In genomic region chr9:41999498-42000473, GRCm38 (mm10) we compare ENCODE assay signal across 9 mouse cellular contexts.
A peak's percentile ranks its signal among the peaks of the same experiment; 100 is the strongest.
DNase-seq lines count a peak whose midpoint lies in the region; ATAC-seq and TF ChIP-seq lines count a peak whose summit lies in the region.
"Had no signal": no experiment of that assay in that cellular context is flagged by ENCODE, and none has a peak within 500 bp of the region (broad histone marks: within the 10 kb centered on the region; RNA-seq: fewer than 3 reads in every experiment).

No protein-coding gene starts in this region.

- DNase-seq in right cerebral cortex, adult 2 months (ENCODE audit: low spot score in 2 of 2) = peak; percentile 47 to 57
- DNase-seq in right cerebral cortex, postnatal 36 days (ENCODE audit: low spot score in 2 of 2) = no peak
- DNase-seq in R1 (ENCODE audit: low read depth, low spot score) = peak; percentile 70
- DNase-seq in cerebellum, postnatal 25 days = peak; percentile 67 to 71
- peak; percentile 38 for DNase-seq in heart, postnatal 4 days
- DNase-seq in limb, embryonic 14.5 days (ENCODE audit: low spot score) = peak; percentile 76
- DNase-seq in urinary bladder, postnatal 4 days (ENCODE audit: low spot score in 2 of 2) = no peak

- WGBS in limb, embryonic 14.5 days = 66% methylated on average over 12 of the region's 12 CpGs
- 70% methylated on average over 12 of the region's 12 CpGs for WGBS in neural tube, embryonic 13.5 days

- H3K4me1 ChIP-seq in limb, embryonic 14.5 days (ENCODE audit: control insufficient read depth, insufficient read depth, low read length) = peaks cover 3% of the 10 kb centered on the region
- peaks cover 7% of the 10 kb centered on the region for H3K4me1 ChIP-seq in neural tube, embryonic 13.5 days (replicated peaks)

- no peak overlapping the region for H3K9ac ChIP-seq in limb, embryonic 14.5 days (ENCODE audit: low read depth, low read length, severe bottlenecking)
- no peak overlapping the region for H3K9ac ChIP-seq in neural tube, embryonic 13.5 days
- H3K9ac ChIP-seq: hindbrain, embryonic 15.5 days had no signal

- no peaks in the 10 kb centered on the region for H3K9me3 ChIP-seq in limb, embryonic 14.5 days (ENCODE audit: control insufficient read depth, low read length)
- H3K9me3 ChIP-seq in neural tube, embryonic 13.5 days = no peaks in the 10 kb centered on the region
- H3K9me3 ChIP-seq: hindbrain, embryonic 15.5 days had no signal

- H3K4me2 ChIP-seq in limb, embryonic 14.5 days (replicated peaks; ENCODE audit: low read depth, low read length, severe bottlenecking) = no peak overlapping the region
- H3K4me2 ChIP-seq in neural tube, embryonic 13.5 days = no peak overlapping the region
- H3K4me2 ChIP-seq: hindbrain, embryonic 15.5 days had no signal

- H3K27me3 ChIP-seq in limb, embryonic 14.5 days (ENCODE audit: control insufficient read depth, insufficient read depth, low read length) = no peaks in the 10 kb centered on the region
- H3K27me3 ChIP-seq in neural tube, embryonic 13.5 days = no peaks in the 10 kb centered on the region
- H3K27me3 ChIP-seq: hindbrain, embryonic 15.5 days had no signal

- H3K27ac ChIP-seq in limb, embryonic 14.5 days (replicated peaks; ENCODE audit: low read depth, low read length) = no peak overlapping the region
- no peak overlapping the region; the same call in 1 of the 2 replicates for H3K27ac ChIP-seq in neural tube, embryonic 13.5 days (replicated peaks)
- H3K27ac ChIP-seq: hindbrain, embryonic 15.5 days had no signal

- H3K36me3 ChIP-seq in limb, embryonic 14.5 days (ENCODE audit: control insufficient read depth, insufficient read depth, low read length) = no peaks in the 10 kb centered on the region
- H3K36me3 ChIP-seq in neural tube, embryonic 13.5 days = peaks cover 34% of the 10 kb centered on the region
- H3K36me3 ChIP-seq: hindbrain, embryonic 15.5 days had no signal

- peak; percentile 37; the same call in 1 of the 2 replicates for ATAC-seq in limb, embryonic 14.5 days (ENCODE audit: low FRiP score, low read depth)
- peak; percentile 67 for ATAC-seq in neural tube, embryonic 13.5 days (ENCODE audit: low read depth)

- H3K4me3 ChIP-seq in limb, embryonic 14.5 days (replicated peaks; ENCODE audit: low read length) = no peak overlapping the region
- H3K4me3 ChIP-seq in neural tube, embryonic 13.5 days = no peak overlapping the region
- H3K4me3 ChIP-seq: hindbrain, embryonic 15.5 days had no signal

- no peak for TF ChIP-seq POLR2A in limb, embryonic 14.5 days (IDR thresholded peaks at IDR 0.05; ENCODE audit: borderline replicate concordance, extremely low read depth, insufficient read depth, insufficient read length)

Comparison
In these comparisons a context has a peak if more than half of its experiments do, and no peak if none do; other contexts are left out.
1. DNase-seq: peak in right cerebral cortex, adult 2 months (2 of 2), R1 (single experiment), cerebellum, postnatal 25 days (2 of 2), heart, postnatal 4 days (single experiment) and limb, embryonic 14.5 days (single experiment); none in right cerebral cortex, postnatal 36 days (0 of 2) and urinary bladder, postnatal 4 days (0 of 2).